Mouse (Mus musculus): ENCODE results near the gene Pemt. TPM values are rescaled to one million over a fixed set of nuclear protein-coding genes. Genes with fewer than 3 reads are reported as not detected.

Pemt gene
- polyA plus RNA-seq, 1 experiment from 2014 or later = 6.7 TPM

- 7% methylated on average over 3 of the region's 3 CpGs for WGBS
- no peaks in the 10 kb centered on the region for H3K9me3 ChIP-seq
- no peaks in the 10 kb centered on the region for H3K36me3 ChIP-seq
- no peaks in the 10 kb centered on the region for H3K27me3 ChIP-seq
- peak overlapping the region; percentile 78 for H3K4me2 ChIP-seq
- ATAC-seq (ENCODE audit: borderline replicate concordance, extremely low read depth, low FRiP score, low TSS enrichment) = peak; percentile 23; the same call in 1 of the 2 replicates
- peak overlapping the region; percentile 65 for H3K4me3 ChIP-seq
- H3K27ac ChIP-seq = peak overlapping the region; percentile 8; the same call in 1 of the 2 replicates
- H3K4me1 ChIP-seq = no peaks in the 10 kb centered on the region; the same call in 1 of the 2 replicates
- H3K9ac ChIP-seq = peak overlapping the region; percentile 23
Observed at GRCm38 (mm10) chr11:60045676-60046057, 622 bp downstream of the Pemt start.

GRCm38 (mm10) chr11:60044777-60045176 is 1.5 kb downstream of the Pemt start:
- WGBS = 88% methylated on average over 1 of the region's 1 CpGs
- H3K9ac ChIP-seq = no peak overlapping the region
- no peak overlapping the region for H3K27ac ChIP-seq
- H3K4me3 ChIP-seq = no peak overlapping the region
- no peaks in the 10 kb centered on the region; the same call in 1 of the 2 replicates for H3K4me1 ChIP-seq
- no peaks in the 10 kb centered on the region for H3K36me3 ChIP-seq
- H3K9me3 ChIP-seq = no peaks in the 10 kb centered on the region
- H3K4me2 ChIP-seq = no peak overlapping the region
- ATAC-seq (ENCODE audit: borderline replicate concordance, extremely low read depth, low FRiP score, low TSS enrichment) = no peak
- H3K27me3 ChIP-seq = no peaks in the 10 kb centered on the region

GRCm38 (mm10) chr11:60042277-60042676 is 4.0 kb downstream of the Pemt start:
- no peak for ATAC-seq (ENCODE audit: borderline replicate concordance, extremely low read depth, low FRiP score, low TSS enrichment)
- H3K27ac ChIP-seq = no peak overlapping the region
- H3K27me3 ChIP-seq = no peaks in the 10 kb centered on the region
- no peak overlapping the region for H3K4me2 ChIP-seq
- H3K9ac ChIP-seq = no peak overlapping the region
- no peak overlapping the region for H3K4me3 ChIP-seq
- H3K36me3 ChIP-seq = no peaks in the 10 kb centered on the region
- H3K4me1 ChIP-seq = no peaks in the 10 kb centered on the region; the same call in 1 of the 2 replicates
- H3K9me3 ChIP-seq = no peaks in the 10 kb centered on the region

- Histone ChIP-seq H3K4me2 (no peak overlapping the region), H3K4me1 (no peaks in the 10 kb centered on the region), H3K9ac (no peak overlapping the region), H3K27me3 (no peaks in the 10 kb centered on the region), H3K36me3 (no peaks in the 10 kb centered on the region), H3K4me3 (no peak overlapping the region), H3K27ac (no peak overlapping the region), H3K9me3 (no peaks in the 10 kb centered on the region)
- no peak for ATAC-seq (ENCODE audit: borderline replicate concordance, extremely low read depth, low FRiP score, low TSS enrichment)
- 56% methylated on average over 5 of the region's 5 CpGs for WGBS
Observed at GRCm38 (mm10) chr11:60036537-60037220, 9.6 kb downstream of the Pemt start.

GRCm38 (mm10) chr11:60034911-60035400 is 11.3 kb downstream of the Pemt start:
- 70% methylated on average over 8 of the region's 8 CpGs for whole genome bisulfite sequencing

GRCm38 (mm10) chr11:60034293-60034692 is 12.0 kb downstream of the Pemt start:
- Histone ChIP-seq H3K27me3 (no peaks in the 10 kb centered on the region), H3K4me3 (no peak overlapping the region), H3K4me2 (no peak overlapping the region), H3K9ac (no peak overlapping the region), H3K9me3 (no peaks in the 10 kb centered on the region), H3K4me1 (no peaks in the 10 kb centered on the region), H3K27ac (no peak overlapping the region), H3K36me3 (no peaks in the 10 kb centered on the region)
- no peak for ATAC-seq (ENCODE audit: borderline replicate concordance, extremely low read depth, low FRiP score, low TSS enrichment)
- 58% methylated on average over 6 of the region's 6 CpGs for WGBS

More at GRCm38 (mm10) chr11:60034911-60035400, 11.3 kb downstream of the Pemt start:
- Histone ChIP-seq H3K4me1 (no peaks in the 10 kb centered on the region), H3K9me3 (no peaks in the 10 kb centered on the region), H3K4me2 (no peak overlapping the region), H3K4me3 (no peak overlapping the region), H3K27ac (no peak overlapping the region), H3K9ac (no peak overlapping the region), H3K36me3 (no peaks in the 10 kb centered on the region), H3K27me3 (no peaks in the 10 kb centered on the region)
- no peak for ATAC-seq (ENCODE audit: borderline replicate concordance, extremely low read depth, low FRiP score, low TSS enrichment)

- Histone ChIP-seq H3K9ac (no peak overlapping the region), H3K9me3 (no peaks in the 10 kb centered on the region), H3K36me3 (no peaks in the 10 kb centered on the region), H3K27me3 (no peaks in the 10 kb centered on the region), H3K27ac (no peak overlapping the region), H3K4me2 (no peak overlapping the region), H3K4me1 (no peaks in the 10 kb centered on the region), H3K4me3 (no peak overlapping the region)
- WGBS = 70% methylated on average over 6 of the region's 6 CpGs
- no peak for ATAC-seq (ENCODE audit: borderline replicate concordance, extremely low read depth, low FRiP score, low TSS enrichment)
Observed at GRCm38 (mm10) chr11:60032586-60033430, 13.5 kb downstream of the Pemt start.

GRCm38 (mm10) chr11:60030747-60031331 is 15.4 kb downstream of the Pemt start:
- Histone ChIP-seq H3K9ac (no peak overlapping the region), H3K27ac (no peak overlapping the region), H3K4me2 (no peak overlapping the region), H3K9me3 (no peaks in the 10 kb centered on the region), H3K4me1 (no peaks in the 10 kb centered on the region), H3K4me3 (no peak overlapping the region), H3K27me3 (no peaks in the 10 kb centered on the region), H3K36me3 (no peaks in the 10 kb centered on the region)
- ATAC-seq (ENCODE audit: borderline replicate concordance, extremely low read depth, low FRiP score, low TSS enrichment) = no peak
- WGBS = 85% methylated on average over 4 of the region's 4 CpGs

GRCm38 (mm10) chr11:60029976-60030375 is 16.3 kb downstream of the Pemt start:
- Histone ChIP-seq H3K36me3 (no peaks in the 10 kb centered on the region), H3K9me3 (no peaks in the 10 kb centered on the region), H3K9ac (no peak overlapping the region), H3K27me3 (no peaks in the 10 kb centered on the region), H3K27ac (no peak overlapping the region), H3K4me3 (no peak overlapping the region), H3K4me1 (no peaks in the 10 kb centered on the region), H3K4me2 (no peak overlapping the region)
- ATAC-seq (ENCODE audit: borderline replicate concordance, extremely low read depth, low FRiP score, low TSS enrichment) = no peak
- WGBS = 48% methylated on average over 9 of the region's 9 CpGs

- H3K36me3 ChIP-seq = no peaks in the 10 kb centered on the region
- no peak for ATAC-seq (ENCODE audit: borderline replicate concordance, extremely low read depth, low FRiP score, low TSS enrichment)
- 61% methylated on average over 10 of the region's 10 CpGs for WGBS
- H3K4me1 ChIP-seq = no peaks in the 10 kb centered on the region
- no peak overlapping the region for H3K27ac ChIP-seq
- no peak overlapping the region for H3K4me3 ChIP-seq
- H3K9ac ChIP-seq = no peak overlapping the region
- no peaks in the 10 kb centered on the region for H3K9me3 ChIP-seq
- no peak overlapping the region for H3K4me2 ChIP-seq
- H3K27me3 ChIP-seq = no peaks in the 10 kb centered on the region
Observed at GRCm38 (mm10) chr11:60027913-60028875, 18.1 kb downstream of the Pemt start.

- H3K4me2 ChIP-seq = no peak overlapping the region
- no peak; the same call in 1 of the 2 replicates for ATAC-seq (ENCODE audit: borderline replicate concordance, extremely low read depth, low FRiP score, low TSS enrichment)
- 4% methylated on average over 2 of the region's 2 CpGs for WGBS
- H3K4me3 ChIP-seq = no peak overlapping the region
- no peaks in the 10 kb centered on the region for H3K36me3 ChIP-seq
- H3K27ac ChIP-seq = no peak overlapping the region
- H3K9ac ChIP-seq = no peak overlapping the region
- no peaks in the 10 kb centered on the region for H3K4me1 ChIP-seq
- H3K27me3 ChIP-seq = no peaks in the 10 kb centered on the region
- H3K9me3 ChIP-seq = no peaks in the 10 kb centered on the region
Observed at GRCm38 (mm10) chr11:60027272-60027671, 19.0 kb downstream of the Pemt start.
